Mouse (Mus musculus) liver, adult 2 months (tissue): Measurements from ENCODE around the gene Gngt2. TPM values are rescaled to one million over a fixed set of nuclear protein-coding genes. Genes with fewer than 3 reads are reported as not detected.

ENCODE experiments used
- DNase-seq: peaks from one replicate; pipeline ENCODE4 v3.0.0-alpha.2; 2011; ENCODE audit warnings: low read depth, low spot score; ENCODE audit errors: extremely low read depth
- H3K27ac ChIP-seq: fragments of 200-500 bp; replicated peaks from 2 replicates; pipeline ENCODE4 v1.5.1; 2012; ENCODE audit warnings: low read depth, mild to moderate bottlenecking, control low read depth, inconsistent platforms, low read length; ENCODE audit not compliant: insufficient read depth
- H3K27me3 ChIP-seq: fragments of 200-500 bp; 2 replicates; pipeline ENCODE4 v1.6.1; 2012; ENCODE audit warnings: mild to moderate bottlenecking, moderate library complexity, low read length, inconsistent platforms; ENCODE audit not compliant: control insufficient read depth, insufficient read depth
- H3K36me3 ChIP-seq: fragments of 200-500 bp; 2 replicates; pipeline ENCODE4 v1.6.1; 2012; ENCODE audit warnings: low read length, inconsistent platforms; ENCODE audit not compliant: control insufficient read depth, insufficient read depth
- H3K4me1 ChIP-seq: fragments of 200-500 bp; 2 replicates; pipeline ENCODE4 v1.6.1; 2011; ENCODE audit warnings: low read length; ENCODE audit not compliant: control insufficient read depth, insufficient read depth
- H3K4me3 ChIP-seq: fragments of 200-500 bp; 2 replicates; pipeline ENCODE4 v1.5.1; 2011; ENCODE audit warnings: low read depth, mild to moderate bottlenecking, control low read depth, low read length, moderate library complexity; ENCODE audit not compliant: insufficient read depth
- H3K79me2 ChIP-seq: fragments of 200-500 bp; 2 replicates; pipeline ENCODE4 v1.6.1; 2012; ENCODE audit warnings: inconsistent platforms, mild to moderate bottlenecking, low read length, moderate library complexity; ENCODE audit not compliant: control insufficient read depth, insufficient read depth
- H3K9ac ChIP-seq: fragments of 200-500 bp; 2 replicates; pipeline ENCODE4 v1.6.1; 2012; ENCODE audit warnings: low read depth, mild to moderate bottlenecking, control low read depth, inconsistent platforms, low read length
- CTCF ChIP-seq: fragments of 200-500 bp; IDR thresholded peaks from 2 replicates; pipeline ENCODE4 v1.5.1; 2011; ENCODE audit warnings: low read depth, low read length, control low read depth
- POLR2A ChIP-seq: fragments of 200-500 bp; IDR thresholded peaks from 2 replicates; pipeline ENCODE4 v1.6.1; 2011; ENCODE audit warnings: low read length, control low read depth; ENCODE audit not compliant: insufficient read depth; ENCODE audit errors: extremely low read depth
- WGBS: fragments of 180-500 bp; shearing (Covaris S2); methylation state at CpG from one replicate; pipeline ENCODE4 v1.1.7; 2018; 5-methylcytosine and 5-hydroxymethylcytosine counted together
- polyA plus RNA-seq: library from polyadenylated mRNA; depleted of rRNA; stranded (reverse); fragments of >200 nt; gene quantifications from 2 replicates; pipeline ENCODE4 v1.2.3, GENCODE M21; 2012
- total RNA-seq: library from RNA; depleted of rRNA; stranded (reverse); fragments of >200 nt; gene quantifications from 2 replicates; pipeline ENCODE4 v1.2.3, GENCODE M21; 2014

Gngt2 gene
- total and polyA plus RNA-seq, 2 experiments, result 5.1 to 11.5 TPM

DNA sequence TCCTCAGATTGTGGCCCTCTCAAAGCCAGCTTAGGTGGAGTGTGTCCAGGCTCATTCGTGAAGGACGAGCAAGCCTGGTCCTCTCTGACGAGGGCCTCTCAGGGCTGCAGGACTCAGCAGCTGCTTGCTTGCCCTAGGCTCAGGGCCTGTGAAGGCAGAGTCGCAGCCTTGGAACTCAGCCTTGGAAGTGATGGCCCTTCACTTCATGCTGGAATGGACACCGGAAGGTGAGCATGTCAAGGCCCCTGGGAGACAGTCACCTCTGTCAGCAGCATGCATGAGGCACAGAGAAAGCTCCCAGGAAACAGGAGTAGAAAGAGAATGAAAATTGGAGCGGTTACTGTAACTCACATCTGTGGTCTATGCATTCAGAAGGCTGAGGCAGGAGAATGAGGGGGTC is 25.3 kb upstream of the Gngt2 start:
- Histone ChIP-seq H3K79me2 (no peaks in the 10 kb centered on the region), H3K9ac (no peak overlapping the region), H3K36me3 (no peaks in the 10 kb centered on the region), H3K4me1 (peaks cover 4% of the 10 kb centered on the region; the same call in 1 of the 2 replicates), H3K27ac (no peak overlapping the region), H3K27me3 (no peaks in the 10 kb centered on the region), H3K4me3 (no peak overlapping the region)
- no peak for TF ChIP-seq POLR2A
- TF ChIP-seq CTCF, result no peak
- DNase-seq, result no peak
- WGBS, result 93% methylated on average over 6 of the region's 6 CpGs

DNA sequence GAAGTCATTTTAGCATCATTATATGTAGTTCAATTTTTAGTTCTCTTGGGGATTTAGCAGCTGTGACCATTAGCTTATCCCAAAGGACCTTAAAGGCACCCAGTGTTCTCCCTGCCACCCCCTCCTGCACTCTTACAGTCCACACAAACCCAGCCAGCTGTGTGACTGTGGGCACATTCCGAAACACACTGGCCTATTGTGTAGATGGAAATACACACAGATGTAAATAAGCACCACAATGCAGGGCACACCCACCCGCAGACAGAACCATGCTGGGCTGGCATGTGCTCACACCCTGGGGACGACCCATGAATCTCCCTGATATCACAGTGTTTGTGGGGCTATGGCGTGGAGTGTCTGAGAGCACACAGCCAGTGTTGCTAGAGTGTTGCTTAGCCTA is 24.8 kb upstream of the Gngt2 start:
- H3K79me2 ChIP-seq, result no peaks in the 10 kb centered on the region
- H3K27me3 ChIP-seq, result no peaks in the 10 kb centered on the region
- no peak overlapping the region for H3K9ac ChIP-seq
- WGBS, result 89% methylated on average over 4 of the region's 4 CpGs
- TF ChIP-seq POLR2A, result no peak
- H3K27ac ChIP-seq, result no peak overlapping the region
- H3K36me3 ChIP-seq, result no peaks in the 10 kb centered on the region
- H3K4me1 ChIP-seq, result peaks cover 4% of the 10 kb centered on the region; the same call in 1 of the 2 replicates
- DNase-seq, result no peak
- H3K4me3 ChIP-seq, result no peak overlapping the region

DNA sequence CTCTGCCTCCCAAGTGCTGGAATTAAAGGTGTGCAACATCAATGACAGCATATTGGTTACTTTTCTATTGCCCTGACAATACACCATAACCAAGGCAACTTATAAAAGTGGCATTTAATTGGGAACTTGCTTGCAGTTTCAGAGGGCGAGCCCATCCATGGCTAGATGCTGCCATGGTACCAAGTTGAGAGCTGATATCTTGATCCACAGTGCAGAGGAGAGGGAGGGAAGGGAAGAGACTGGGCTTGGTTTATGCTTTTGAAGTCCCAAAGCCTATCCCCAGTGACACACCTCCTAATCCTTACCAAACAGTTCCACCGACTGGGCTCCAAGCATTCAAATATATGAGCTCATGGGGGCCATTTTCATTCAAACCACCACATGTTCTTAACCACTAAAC is 22.9 kb upstream of the Gngt2 start:
- DNase-seq, result no peak
- 98% methylated on average over 2 of the region's 2 CpGs for WGBS
- H3K4me1 ChIP-seq, result peaks cover 4% of the 10 kb centered on the region; the same call in 1 of the 2 replicates
- no peaks in the 10 kb centered on the region for H3K27me3 ChIP-seq
- H3K27ac ChIP-seq, result no peak overlapping the region
- H3K4me3 ChIP-seq, result no peak overlapping the region
- no peaks in the 10 kb centered on the region for H3K79me2 ChIP-seq
- H3K9ac ChIP-seq, result no peak overlapping the region
- TF ChIP-seq CTCF, result no peak
- TF ChIP-seq POLR2A, result no peak
- no peaks in the 10 kb centered on the region for H3K36me3 ChIP-seq

DNA sequence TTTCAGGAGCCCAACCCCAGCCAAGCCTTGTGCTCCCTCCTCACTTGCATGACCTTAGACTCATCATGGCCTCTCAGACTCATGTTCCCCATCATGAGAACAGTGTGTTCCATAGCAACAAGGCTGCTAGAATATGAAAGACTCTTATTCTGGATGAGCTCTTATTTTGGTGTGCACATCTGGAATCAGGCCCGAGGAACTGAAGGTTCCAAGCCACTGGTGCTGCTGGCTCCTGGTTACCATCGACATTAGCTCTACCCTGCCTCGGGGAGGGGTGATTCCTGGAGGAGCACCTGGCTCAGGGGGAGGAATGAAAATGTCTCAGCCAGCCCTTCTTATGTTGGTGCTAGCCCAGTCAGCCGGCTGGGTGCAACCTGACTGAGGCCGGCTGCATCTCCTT is 22.2 kb upstream of the Gngt2 start:
- DNase-seq, result no peak
- Histone ChIP-seq H3K79me2 (no peaks in the 10 kb centered on the region), H3K4me1 (peaks cover 4% of the 10 kb centered on the region; the same call in 1 of the 2 replicates), H3K9ac (no peak overlapping the region), H3K36me3 (no peaks in the 10 kb centered on the region), H3K27ac (no peak overlapping the region), H3K27me3 (no peaks in the 10 kb centered on the region), H3K4me3 (no peak overlapping the region)
- WGBS, result 77% methylated on average over 5 of the region's 5 CpGs
- TF ChIP-seq CTCF (no peak), POLR2A (no peak)

DNA sequence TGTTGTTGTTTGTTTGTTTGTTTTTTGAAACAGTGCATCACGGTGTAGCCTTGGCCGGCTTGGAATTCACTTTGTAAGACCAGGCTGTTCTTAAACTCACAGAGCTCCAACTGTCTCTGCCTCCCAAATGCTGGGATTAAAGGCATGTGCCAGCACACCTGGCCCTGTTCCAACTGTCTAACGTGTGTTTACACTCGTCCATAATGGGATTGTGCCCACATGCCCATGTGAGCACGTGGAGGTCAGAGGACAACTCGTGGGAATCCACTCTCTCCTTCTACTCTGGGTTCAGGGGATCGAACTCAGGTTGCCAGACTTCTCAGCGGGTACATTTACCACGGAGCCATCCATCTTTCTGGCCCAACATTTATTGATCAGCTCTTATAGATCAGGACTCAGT is 21.6 kb upstream of the Gngt2 start:
- Histone ChIP-seq H3K27me3 (no peaks in the 10 kb centered on the region), H3K79me2 (no peaks in the 10 kb centered on the region), H3K4me3 (no peak overlapping the region), H3K4me1 (peaks cover 4% of the 10 kb centered on the region; the same call in 1 of the 2 replicates), H3K36me3 (no peaks in the 10 kb centered on the region), H3K27ac (no peak overlapping the region), H3K9ac (no peak overlapping the region)
- WGBS, result 44% methylated on average over 9 of the region's 9 CpGs
- DNase-seq, result peak; percentile 81
- TF ChIP-seq CTCF, result no peak
- TF ChIP-seq POLR2A, result no peak

DNA sequence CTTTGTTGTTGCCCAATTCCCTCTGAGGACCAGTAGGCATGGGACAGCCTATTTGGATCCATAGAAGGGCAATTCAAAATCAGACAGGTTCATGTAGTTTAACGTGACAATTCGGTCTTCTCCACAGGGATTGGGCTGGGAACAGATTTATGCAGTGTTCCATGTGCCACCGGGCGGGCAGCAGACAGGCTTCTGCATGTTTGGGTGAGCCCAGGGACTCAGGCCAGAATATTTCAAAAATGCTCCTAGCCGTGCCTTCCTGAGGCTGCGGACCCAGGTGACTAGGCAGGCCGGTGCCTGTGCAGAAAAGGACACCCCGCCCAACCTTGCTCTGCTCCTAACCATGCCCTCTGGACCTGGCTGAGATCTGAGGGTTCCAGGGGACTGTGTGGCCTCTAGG is 17.9 kb upstream of the Gngt2 start:
- no peaks in the 10 kb centered on the region for H3K79me2 ChIP-seq
- TF ChIP-seq CTCF (no peak), POLR2A (no peak)
- H3K27ac ChIP-seq, result no peak overlapping the region
- H3K9ac ChIP-seq, result no peak overlapping the region
- H3K4me3 ChIP-seq, result no peak overlapping the region
- no peaks in the 10 kb centered on the region for H3K27me3 ChIP-seq
- peaks cover 21% of the 10 kb centered on the region for H3K4me1 ChIP-seq
- H3K36me3 ChIP-seq, result no peaks in the 10 kb centered on the region
- 92% methylated on average over 8 of the region's 8 CpGs for WGBS
- DNase-seq, result peak; percentile 26
